Mouse (Mus musculus) lung, embryonic 14.5 days (tissue): ENCODE data around the gene Maoa. TPM values are rescaled to one million over a fixed set of nuclear protein-coding genes. Genes with fewer than 3 reads are reported as not detected.

Experiments
- ATAC-seq: fragments of 200-750 bp; cut with Nextera tagmentation; 2 replicates; pipeline ENCODE4 v1.8.0; 2017; ENCODE audit warnings: mild to moderate bottlenecking, moderate TSS enrichment, moderate library complexity; ENCODE audit not compliant: insufficient read depth
- DNase-seq: peaks from one replicate; pipeline ENCODE4 v3.0.0-alpha.2; 2015
- H3K27ac ChIP-seq: fragments of 300-500 bp; sonication (generic); 2 replicates; pipeline ENCODE4 v1.5.1; 2014; ENCODE audit warnings: low read depth, mild to moderate bottlenecking, moderate library complexity
- H3K27me3 ChIP-seq: fragments of 300-500 bp; sonication (generic); 2 replicates; pipeline ENCODE4 v1.6.1; 2014; ENCODE audit warnings: low read length, control low read depth; ENCODE audit not compliant: insufficient read depth
- H3K36me3 ChIP-seq: fragments of 300-500 bp; sonication (generic); 2 replicates; pipeline ENCODE4 v1.6.1; 2014; ENCODE audit warnings: control low read depth; ENCODE audit not compliant: insufficient read depth
- H3K4me1 ChIP-seq: fragments of 300-500 bp; sonication (generic); 2 replicates; pipeline ENCODE4 v1.6.1; 2014; ENCODE audit warnings: antibody characterized with exemption, control low read depth; ENCODE audit not compliant: insufficient read depth
- H3K4me2 ChIP-seq: fragments of 300-500 bp; sonication (generic); 2 replicates; pipeline ENCODE4 v1.6.1; 2014; ENCODE audit warnings: mild to moderate bottlenecking
- H3K4me3 ChIP-seq: fragments of 300-500 bp; sonication (generic); 2 replicates; pipeline ENCODE4 v1.5.1; 2014; ENCODE audit warnings: low read depth, low read length
- H3K9ac ChIP-seq: fragments of 300-500 bp; sonication (generic); 2 replicates; pipeline ENCODE4 v1.6.1; 2014
- H3K9me3 ChIP-seq: fragments of 300-500 bp; sonication (generic); 2 replicates; pipeline ENCODE4 v1.6.1; 2016; ENCODE audit warnings: low read depth, low read length, control low read depth
- CTCF ChIP-seq: IDR thresholded peaks from 2 replicates; pipeline ENCODE4 v1.5.1; 2016; ENCODE audit warnings: antibody characterized with exemption, low read depth
- WGBS: fragments of 180-500 bp; shearing (Covaris S2); extraction: QIAGEN DNeasy Blood & Tissue Kit; methylation state at CpG from one replicate; pipeline ENCODE4 v1.1.7; 2014; 5-methylcytosine and 5-hydroxymethylcytosine counted together
- polyA plus RNA-seq: library from polyadenylated mRNA; unstranded; fragments of >200 nt; fragmentation: Nextera tagmentation; extraction: Ambion mirVana; gene quantifications from 2 replicates; pipeline ENCODE4 v1.2.1, GENCODE M21; 2014

Gene Maoa
- 33.7 and 34.0 TPM in 2 replicates for polyA plus RNA-seq

DNA sequence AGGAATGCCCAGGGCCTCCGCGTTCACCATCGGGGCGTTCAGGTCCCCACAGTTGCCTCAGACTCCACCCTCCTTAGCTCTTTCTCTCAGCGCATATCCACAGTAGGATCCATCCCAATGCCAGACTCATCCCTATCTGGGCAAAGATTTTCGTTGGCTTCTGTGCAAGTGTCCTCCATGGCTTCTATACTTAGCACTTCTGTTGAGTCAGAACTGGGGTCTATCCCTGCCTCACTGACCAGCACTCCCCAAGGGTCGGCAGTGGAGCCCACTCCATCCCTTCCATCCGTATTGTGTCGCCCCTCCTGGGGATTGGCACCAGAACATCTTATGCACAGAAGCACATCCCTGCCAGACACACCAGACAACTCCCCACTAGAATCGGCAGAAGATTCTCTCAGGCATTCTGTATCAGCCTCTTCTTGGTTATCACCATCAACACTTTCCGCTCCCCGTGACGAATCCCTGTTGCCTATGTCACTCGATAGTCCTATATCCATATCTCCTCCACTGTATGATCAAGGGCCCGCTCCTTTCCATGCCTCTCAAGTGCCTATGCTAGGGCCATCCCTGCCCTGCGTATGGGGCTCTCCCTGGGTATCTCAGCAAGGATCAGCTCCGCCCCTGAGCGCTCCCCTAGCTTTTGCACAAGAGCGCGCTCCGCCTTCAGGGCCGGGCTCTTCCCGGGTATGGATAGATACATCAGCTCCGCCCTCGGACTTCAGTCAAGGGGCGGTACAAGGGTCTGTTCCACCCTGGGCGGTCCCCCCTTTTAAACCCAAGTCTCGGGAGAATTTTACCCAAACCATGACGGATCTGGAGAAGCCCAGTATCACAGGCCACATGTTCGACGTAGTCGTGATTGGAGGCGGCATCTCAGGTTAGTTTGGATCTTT lies at the start of gene Maoa:
Gene Maoa (plus strand): TSS at position 665 of the 896 bp plus-strand sequence.
- WGBS = 12% methylated on average over 33 of the region's 33 CpGs
- TF ChIP-seq CTCF = no peak
- Histone ChIP-seq H3K4me1 (no peaks in the 10 kb centered on the region), H3K4me2 (peak within 1 kb of the TSS; percentile 75), H3K27ac (peak within 1 kb of the TSS; percentile 67), H3K27me3 (no peaks in the 10 kb centered on the region), H3K9ac (peak within 1 kb of the TSS; percentile 58), H3K36me3 (no peaks in the 10 kb centered on the region), H3K4me3 (peak within 1 kb of the TSS; percentile 47), H3K9me3 (no peaks in the 10 kb centered on the region)
- DNase-seq = peak; percentile 91
- peak; percentile 91 for ATAC-seq

DNA sequence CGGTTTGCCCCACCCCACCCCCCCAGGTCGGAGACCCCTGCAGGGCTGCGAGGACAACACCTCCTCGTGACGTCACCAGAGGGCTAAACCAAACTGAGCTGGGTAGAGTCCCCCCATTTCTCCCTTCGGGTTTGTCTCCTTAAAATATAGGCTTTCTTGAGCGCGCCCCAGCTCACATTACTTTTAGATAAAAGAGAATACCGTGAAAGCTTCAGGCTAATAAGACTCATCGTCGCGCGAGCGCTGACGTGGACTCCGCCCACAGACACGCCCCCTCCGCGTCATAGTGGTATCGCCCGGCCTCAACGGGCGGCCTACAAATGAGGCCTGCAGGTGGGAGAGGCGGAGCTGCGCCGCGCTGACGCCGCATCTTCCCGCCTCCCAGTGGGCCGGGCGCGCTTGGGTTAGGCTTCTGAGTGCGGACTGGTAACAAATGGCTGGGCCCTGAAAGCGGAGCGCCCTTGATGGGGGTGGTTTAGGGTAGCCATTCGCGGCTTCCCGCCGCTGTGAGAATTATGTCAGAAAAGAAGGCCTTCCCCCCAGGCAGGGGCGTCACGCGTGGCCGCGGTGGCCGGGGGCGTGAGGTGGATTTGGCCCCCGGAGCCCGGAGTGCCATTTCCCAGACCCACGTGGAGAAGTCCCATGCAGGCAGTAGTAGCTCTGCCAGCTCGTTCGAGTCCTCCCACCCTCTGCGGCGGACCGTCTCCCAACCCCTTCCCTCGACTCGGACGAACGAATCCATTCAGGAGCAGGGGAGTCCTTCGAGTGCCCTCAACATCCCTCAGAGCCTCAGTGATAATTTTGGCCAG lies 1.1 kb upstream of the Maoa start:
- TF ChIP-seq CTCF = no peak
- ATAC-seq = peak; percentile 93
- DNase-seq = peak; percentile 91
- H3K4me1 ChIP-seq = no peaks in the 10 kb centered on the region
- H3K9me3 ChIP-seq = no peaks in the 10 kb centered on the region
- peak overlapping the region; percentile 67 for H3K27ac ChIP-seq
- peak overlapping the region; percentile 47 for H3K4me3 ChIP-seq
- H3K4me2 ChIP-seq = peak overlapping the region; percentile 75
- peak overlapping the region; percentile 50 for H3K9ac ChIP-seq
- H3K36me3 ChIP-seq = no peaks in the 10 kb centered on the region
- H3K27me3 ChIP-seq = no peaks in the 10 kb centered on the region
- 9% methylated on average over 48 of the region's 60 CpGs for WGBS

DNA sequence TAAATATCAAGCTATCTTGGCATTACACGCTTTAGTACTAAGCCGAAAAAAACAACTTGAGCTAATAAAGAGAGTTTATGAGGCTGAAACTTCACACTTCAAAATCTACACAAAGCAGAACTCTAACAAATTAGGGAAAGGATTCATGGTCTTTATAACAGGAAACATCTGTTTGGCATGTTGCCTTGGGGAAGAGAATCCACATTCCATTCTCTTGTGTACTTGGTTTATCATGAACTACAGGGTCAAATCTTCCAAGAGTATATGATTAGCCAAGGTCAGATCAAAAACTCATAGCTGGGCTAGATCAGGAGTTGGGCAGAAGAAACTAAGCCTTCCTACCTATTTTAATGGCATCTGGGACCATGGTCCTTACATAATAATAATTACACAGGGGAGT lies 37.0 kb downstream of the Maoa start:
- no peak for TF ChIP-seq CTCF
- ATAC-seq = no peak
- no peaks in the 10 kb centered on the region for H3K4me1 ChIP-seq
- peak; percentile 72 for DNase-seq
- 56% methylated on average over 2 of the region's 2 CpGs for WGBS
- H3K36me3 ChIP-seq = no peaks in the 10 kb centered on the region
- H3K27ac ChIP-seq = no peak overlapping the region
- no peak overlapping the region for H3K4me2 ChIP-seq
- no peaks in the 10 kb centered on the region for H3K9me3 ChIP-seq
- H3K4me3 ChIP-seq = no peak overlapping the region
- no peak overlapping the region for H3K9ac ChIP-seq
- H3K27me3 ChIP-seq = no peaks in the 10 kb centered on the region

DNA sequence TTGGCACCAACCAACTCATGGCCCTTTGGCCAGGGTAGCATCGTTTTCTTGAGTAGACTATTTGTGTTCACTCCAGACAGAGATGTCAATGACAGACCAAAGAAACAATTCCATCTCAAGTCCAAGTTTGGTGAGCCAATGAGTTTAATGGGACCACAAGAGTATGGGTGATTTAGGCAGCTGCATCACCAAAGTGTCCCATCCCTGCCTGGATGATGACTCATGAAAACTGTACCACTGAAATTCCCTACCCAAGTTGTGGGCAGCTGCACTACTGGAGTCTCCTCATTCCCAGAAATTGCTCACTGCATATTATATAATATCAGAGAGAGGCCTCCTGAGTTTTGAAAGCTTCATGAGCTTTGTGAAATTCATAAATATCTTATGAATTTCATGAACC lies 86.6 kb downstream of the Maoa start:
- no peak overlapping the region for H3K4me3 ChIP-seq
- H3K4me1 ChIP-seq = no peaks in the 10 kb centered on the region
- TF ChIP-seq CTCF = no peak

DNA sequence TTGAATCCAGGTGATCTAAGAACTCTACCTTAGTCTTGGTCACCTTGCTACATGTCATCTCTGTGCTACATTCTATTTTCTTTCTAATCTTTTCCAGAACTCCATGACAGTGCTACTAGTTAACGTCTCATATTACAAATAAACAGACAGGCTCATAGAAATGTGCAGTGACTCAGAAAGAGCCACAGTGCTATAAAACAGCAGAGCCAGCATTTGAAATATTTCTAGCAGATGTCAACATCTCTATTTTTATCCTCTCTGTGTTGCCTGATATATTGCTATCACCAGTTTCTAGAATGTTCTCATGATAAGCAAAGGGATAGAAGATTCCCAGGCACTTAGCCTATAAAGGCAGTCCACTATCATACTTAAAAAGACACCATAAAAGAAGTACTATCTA lies 94.5 kb downstream of the Maoa start:
- no peak for TF ChIP-seq CTCF
- ATAC-seq (no peak), DNase-seq (no peak)
- H3K4me3 ChIP-seq = no peak overlapping the region
- no peaks in the 10 kb centered on the region for H3K27me3 ChIP-seq
- 59% methylated on average over 1 of the region's 1 CpGs for WGBS
- no peak overlapping the region for H3K27ac ChIP-seq
- H3K4me1 ChIP-seq = no peaks in the 10 kb centered on the region
- H3K9ac ChIP-seq = no peak overlapping the region
- no peaks in the 10 kb centered on the region for H3K9me3 ChIP-seq
- no peaks in the 10 kb centered on the region for H3K36me3 ChIP-seq
- H3K4me2 ChIP-seq = no peak overlapping the region

More for the DNA sequence above, 86.6 kb downstream of the Maoa start:
- H3K27ac ChIP-seq = no peak overlapping the region
- H3K27me3 ChIP-seq = no peaks in the 10 kb centered on the region
- ATAC-seq (no peak), DNase-seq (no peak)
- no peaks in the 10 kb centered on the region for H3K36me3 ChIP-seq
- H3K9me3 ChIP-seq = no peaks in the 10 kb centered on the region
- H3K9ac ChIP-seq = no peak overlapping the region
- WGBS = 83% methylated on average over 1 of the region's 1 CpGs
- no peak overlapping the region for H3K4me2 ChIP-seq

Other genes starting within 250 kb of the Maoa start
- gene Cypt1, start 96.8 kb upstream of the Maoa start, polyA plus RNA-seq = not detected in 2 replicates
- gene Maob, start 197.7 kb downstream of the Maoa start, polyA plus RNA-seq = 18.2 and 18.8 TPM in 2 replicates